Mouse (Mus musculus): ENCODE data around the gene Tlnrd1. TPM values are rescaled to one million over a fixed set of nuclear protein-coding genes. Genes with fewer than 3 reads are reported as not detected.
A peak's percentile ranks its signal among the peaks of the same experiment; 100 is the strongest.
"Not testable (repeated sequence)": the region's sequence is repeated elsewhere in the genome, so short reads cannot be mapped to it uniquely, and the experiment has no call there.

Tlnrd1 gene
- polyA plus RNA-seq, 1 experiment from 2014 or later: 18.9 TPM

DNA sequence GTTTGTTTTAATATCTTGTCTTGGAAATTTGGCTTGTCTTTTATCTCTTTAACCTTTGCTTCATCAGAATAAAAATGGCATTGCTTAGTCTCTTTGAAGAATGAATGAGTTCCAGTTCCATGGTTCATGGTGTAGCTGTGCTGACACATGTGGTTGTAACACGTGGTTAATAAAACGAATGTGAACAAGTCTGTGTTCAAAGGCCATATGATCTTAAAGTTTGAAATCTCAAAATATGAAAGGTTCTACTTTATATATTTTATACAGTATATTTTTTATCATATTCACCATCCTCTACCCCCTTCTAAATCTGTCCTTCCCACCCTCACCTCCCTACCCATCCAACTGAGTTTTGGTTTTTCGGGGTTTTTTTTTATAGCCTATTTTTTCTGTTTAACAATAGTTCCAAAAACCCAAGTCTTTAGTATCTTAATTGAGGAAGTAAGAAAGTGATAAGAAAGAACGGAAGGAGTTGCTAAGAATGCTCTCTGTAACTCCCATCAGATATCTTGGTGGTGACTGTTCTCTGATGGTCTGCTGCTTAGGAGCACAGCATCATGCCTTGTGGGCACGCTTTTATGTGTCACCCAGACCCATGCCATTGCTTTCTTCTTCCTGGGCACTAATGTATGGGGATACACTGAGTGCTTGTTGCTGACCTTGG is 12.1 kb upstream of the Tlnrd1 start:
- Histone ChIP-seq H3K36me3 (ENCODE audit: insufficient read depth, low read length) (peaks cover 13% of the 10 kb centered on the region; the same call in 1 of the 2 replicates), H3K4me2 (replicated peaks; ENCODE audit: low read depth, low read length) (no peak overlapping the region), H3K27me3 (replicated peaks; ENCODE audit: insufficient read depth, low read length) (no peaks in the 10 kb centered on the region), H3K9me3 (ENCODE audit: low read length) (no peaks in the 10 kb centered on the region), H3K9ac (replicated peaks; ENCODE audit: low read depth) (no peak overlapping the region), H3K27ac (ENCODE audit: low read length) (no peak overlapping the region), H3K4me3 (ENCODE audit: low read depth, low read length) (no peak overlapping the region), H3K4me1 (ENCODE audit: insufficient read depth, low read depth, low read length) (peaks cover 4% of the 10 kb centered on the region; the same call in 1 of the 2 replicates)
- DNase-seq (ENCODE audit: low spot score) (no peak), ATAC-seq (no peak)
- 88% methylated on average over 5 of the region's 5 CpGs for WGBS
- TF ChIP-seq EP300 (IDR thresholded peaks at IDR 0.05) (no peak), CTCF (IDR thresholded peaks at IDR 0.05) (no peak)

DNA sequence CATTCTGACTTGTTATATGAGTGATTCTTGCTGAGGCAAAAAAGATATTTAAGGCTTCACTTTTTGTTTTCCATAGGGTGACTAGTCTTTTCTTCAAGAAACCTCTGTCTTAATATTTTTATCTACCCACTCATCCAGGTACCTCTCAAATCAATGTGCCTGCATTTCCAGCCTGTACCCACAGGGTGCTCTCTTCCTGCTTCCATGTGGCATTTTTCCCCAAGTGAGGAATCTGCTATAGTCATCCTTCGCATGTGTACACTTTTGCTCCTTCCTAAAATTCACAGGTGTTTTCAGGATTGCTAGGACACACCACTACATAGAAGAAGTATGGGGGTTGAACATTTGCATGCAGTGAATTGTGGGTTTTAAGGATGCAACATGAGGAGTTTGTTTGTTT is 10.2 kb upstream of the Tlnrd1 start:
- H3K27ac ChIP-seq (ENCODE audit: low read length): no peak overlapping the region
- no peaks in the 10 kb centered on the region for H3K27me3 ChIP-seq (replicated peaks; ENCODE audit: insufficient read depth, low read length)
- 94% methylated on average over 1 of the region's 1 CpGs for WGBS
- no peak overlapping the region for H3K4me2 ChIP-seq (replicated peaks; ENCODE audit: low read depth, low read length)
- TF ChIP-seq CTCF (IDR thresholded peaks at IDR 0.05): peak; percentile 48
- no peak for TF ChIP-seq EP300 (IDR thresholded peaks at IDR 0.05)
- H3K9ac ChIP-seq (replicated peaks; ENCODE audit: low read depth): no peak overlapping the region
- DNase-seq (ENCODE audit: low spot score) (no peak), ATAC-seq (no peak)
- H3K36me3 ChIP-seq (ENCODE audit: insufficient read depth, low read length): peaks cover 9% of the 10 kb centered on the region; the same call in 1 of the 2 replicates
- H3K9me3 ChIP-seq (ENCODE audit: low read length): no peaks in the 10 kb centered on the region
- no peak overlapping the region for H3K4me3 ChIP-seq (ENCODE audit: low read depth, low read length)
- H3K4me1 ChIP-seq (ENCODE audit: insufficient read depth, low read depth, low read length): peaks cover 7% of the 10 kb centered on the region; the same call in 1 of the 2 replicates

DNA sequence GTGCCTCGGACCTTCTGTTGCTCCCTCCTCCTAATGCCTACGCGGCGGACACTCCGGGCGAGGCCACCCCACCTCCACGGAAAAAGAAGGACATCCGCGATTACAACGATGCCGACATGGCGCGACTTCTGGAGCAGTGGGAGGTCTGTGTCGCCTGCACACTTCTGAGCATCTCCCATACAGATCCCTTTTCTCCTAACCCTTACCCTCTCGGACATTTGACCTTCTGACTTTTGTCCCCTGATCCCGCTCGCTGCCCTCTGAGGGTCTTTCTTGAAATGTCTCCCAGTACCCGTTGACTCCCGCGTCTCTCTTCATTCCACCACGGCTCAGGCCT is 8.2 kb upstream of the Tlnrd1 start:
- peak overlapping the region; percentile 92 for H3K27ac ChIP-seq (ENCODE audit: low read length)
- DNase-seq (ENCODE audit: low spot score): no peak
- peak overlapping the region; percentile 75 for H3K4me3 ChIP-seq (ENCODE audit: low read depth, low read length)
- H3K27me3 ChIP-seq (replicated peaks; ENCODE audit: insufficient read depth, low read length): no peaks in the 10 kb centered on the region
- peaks cover under 1% of the 10 kb centered on the region; the same call in 1 of the 2 replicates for H3K36me3 ChIP-seq (ENCODE audit: insufficient read depth, low read length)
- WGBS: 0% methylated on average over 15 of the region's 21 CpGs
- H3K4me1 ChIP-seq (ENCODE audit: insufficient read depth, low read depth, low read length): peaks cover 7% of the 10 kb centered on the region; the same call in 1 of the 2 replicates
- no peak for ATAC-seq
- TF ChIP-seq CTCF (IDR thresholded peaks at IDR 0.05): no peak
- TF ChIP-seq EP300 (IDR thresholded peaks at IDR 0.05): no peak
- H3K9ac ChIP-seq (replicated peaks; ENCODE audit: low read depth): peak overlapping the region; percentile 63
- no peaks in the 10 kb centered on the region for H3K9me3 ChIP-seq (ENCODE audit: low read length)
- H3K4me2 ChIP-seq (replicated peaks; ENCODE audit: low read depth, low read length): peak overlapping the region; percentile 84

DNA sequence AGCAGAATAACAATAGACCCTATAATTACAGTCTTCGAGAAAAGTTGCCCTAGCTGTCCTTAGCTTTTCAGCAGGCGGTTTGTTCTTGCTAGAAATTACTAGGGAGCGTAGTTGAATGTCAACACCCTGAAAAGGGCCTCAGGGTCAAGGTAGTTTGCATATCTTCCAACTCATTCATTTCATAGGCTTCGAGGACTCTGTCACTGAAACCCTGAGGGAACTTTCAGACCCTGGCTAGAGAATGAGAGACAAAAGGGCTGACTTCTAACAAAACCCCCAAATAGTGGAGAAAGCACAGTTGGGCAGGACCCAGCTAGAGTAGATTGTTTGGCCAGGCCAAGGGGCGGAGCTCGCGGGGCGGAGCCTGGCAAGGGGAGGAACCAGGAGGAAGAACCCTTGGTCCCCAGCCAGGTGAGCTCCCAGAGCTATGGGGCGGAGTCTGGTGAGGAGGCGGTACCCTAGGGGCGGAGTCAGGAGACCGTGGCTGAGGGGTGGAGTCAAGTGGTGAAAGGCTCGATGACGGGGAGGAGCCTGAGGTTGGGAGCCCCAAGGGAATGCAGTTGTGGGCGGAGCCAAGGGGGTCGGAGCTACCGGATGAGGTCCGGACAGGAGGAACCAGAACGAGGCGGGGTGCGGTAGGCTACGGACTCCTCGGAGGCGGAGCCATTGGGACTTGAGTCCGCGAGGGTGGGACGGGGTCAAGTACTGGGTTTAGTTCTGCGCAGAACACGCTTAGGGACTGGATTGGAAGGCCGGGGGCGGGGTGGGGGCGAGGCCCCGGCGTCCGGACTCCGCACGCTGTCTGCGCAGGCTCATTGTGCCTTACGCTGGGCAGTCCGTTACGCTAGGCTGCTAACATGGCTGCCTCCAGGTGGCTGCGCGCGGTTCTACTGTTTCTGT is 7.6 kb upstream of the Tlnrd1 start:
- 2% methylated on average over 37 of the region's 44 CpGs for WGBS
- Histone ChIP-seq H3K9me3 (ENCODE audit: low read length) (no peaks in the 10 kb centered on the region), H3K4me3 (ENCODE audit: low read depth, low read length) (peak overlapping the region; percentile 75), H3K36me3 (ENCODE audit: insufficient read depth, low read length) (no peaks in the 10 kb centered on the region), H3K27me3 (replicated peaks; ENCODE audit: insufficient read depth, low read length) (no peaks in the 10 kb centered on the region), H3K4me2 (replicated peaks; ENCODE audit: low read depth, low read length) (peak overlapping the region; percentile 84), H3K4me1 (ENCODE audit: insufficient read depth, low read depth, low read length) (peaks cover 7% of the 10 kb centered on the region; the same call in 1 of the 2 replicates), H3K27ac (ENCODE audit: low read length) (peak overlapping the region; percentile 92), H3K9ac (replicated peaks; ENCODE audit: low read depth) (peak overlapping the region; percentile 63)
- TF ChIP-seq EP300 (IDR thresholded peaks at IDR 0.05): peak; percentile 44; the same call in 1 of the 2 replicates
- peak; percentile 60 for TF ChIP-seq CTCF (IDR thresholded peaks at IDR 0.05)
- ATAC-seq: peak; percentile 98
- DNase-seq (ENCODE audit: low spot score): peak; percentile 100

DNA sequence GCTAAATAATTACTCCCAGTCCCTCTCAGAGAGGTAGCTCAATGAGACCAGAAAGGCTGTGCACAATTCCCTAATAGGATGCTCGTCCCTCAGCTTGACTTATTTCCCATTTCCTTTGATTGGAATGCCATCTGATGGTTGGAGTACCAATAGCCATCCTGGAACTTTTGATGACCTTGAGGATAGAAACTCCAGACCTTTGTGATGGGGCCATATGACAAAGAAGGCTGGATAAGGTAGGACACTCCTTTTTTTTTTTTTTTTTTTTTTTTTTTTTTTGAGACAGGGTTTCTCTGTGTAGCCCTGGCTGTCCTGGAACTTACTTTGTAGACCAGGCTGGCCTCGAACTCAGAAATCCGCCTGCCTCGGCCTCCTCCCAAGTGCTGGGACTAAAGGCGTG is 5.8 kb upstream of the Tlnrd1 start:
- DNase-seq (ENCODE audit: low spot score); H3K4me2 ChIP-seq (replicated peaks; ENCODE audit: low read depth, low read length); H3K36me3 ChIP-seq (ENCODE audit: insufficient read depth, low read length); H3K27me3 ChIP-seq (replicated peaks; ENCODE audit: insufficient read depth, low read length); H3K27ac ChIP-seq (ENCODE audit: low read length); ATAC-seq; H3K9ac ChIP-seq (replicated peaks; ENCODE audit: low read depth); H3K9me3 ChIP-seq (ENCODE audit: low read length); H3K4me3 ChIP-seq (ENCODE audit: low read depth, low read length): not testable (repeated sequence)
- 90% methylated on average over 5 of the region's 5 CpGs for WGBS
- peaks cover 11% of the 10 kb centered on the region; the same call in 1 of the 2 replicates for H3K4me1 ChIP-seq (ENCODE audit: insufficient read depth, low read depth, low read length)

DNA sequence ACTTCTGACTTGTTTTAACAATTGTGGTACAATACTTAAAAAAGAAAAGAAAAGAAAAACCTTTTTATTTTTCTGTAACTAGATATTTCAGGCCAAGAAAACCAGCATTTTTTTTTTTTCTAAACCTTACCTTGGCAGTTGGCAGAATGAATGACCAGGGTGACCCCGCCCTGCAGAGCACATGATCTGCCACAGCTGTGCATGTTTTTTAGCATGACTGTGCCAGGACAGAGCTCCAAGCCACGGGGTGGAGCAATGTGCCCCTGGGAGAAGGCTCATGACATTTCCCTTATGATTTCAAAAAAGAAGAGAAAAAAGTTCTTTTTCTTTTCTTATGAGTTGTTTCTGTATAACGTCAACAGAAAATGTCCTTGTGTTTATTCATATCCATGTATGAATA is 5.3 kb upstream of the Tlnrd1 start:
- 50% methylated on average over 3 of the region's 3 CpGs for WGBS

More for the DNA sequence above, 5.3 kb upstream of the Tlnrd1 start:
- Histone ChIP-seq H3K4me3 (ENCODE audit: low read depth, low read length) (no peak overlapping the region), H3K9me3 (ENCODE audit: low read length) (no peaks in the 10 kb centered on the region), H3K4me2 (replicated peaks; ENCODE audit: low read depth, low read length) (no peak overlapping the region), H3K27ac (ENCODE audit: low read length) (no peak overlapping the region), H3K36me3 (ENCODE audit: insufficient read depth, low read length) (no peaks in the 10 kb centered on the region), H3K9ac (replicated peaks; ENCODE audit: low read depth) (no peak overlapping the region), H3K27me3 (replicated peaks; ENCODE audit: insufficient read depth, low read length) (no peaks in the 10 kb centered on the region), H3K4me1 (ENCODE audit: insufficient read depth, low read depth, low read length) (peaks cover 11% of the 10 kb centered on the region; the same call in 1 of the 2 replicates)
- TF ChIP-seq CTCF (IDR thresholded peaks at IDR 0.05) (no peak), EP300 (IDR thresholded peaks at IDR 0.05) (no peak)
- DNase-seq (ENCODE audit: low spot score): peak; percentile 56
- no peak for ATAC-seq

Measured in lung, postnatal 0 days (tissue).